Mouse (Mus musculus): ENCODE measurements around the gene Npw.
A peak's percentile ranks its signal among the peaks of the same experiment; 100 is the strongest.
"Not testable (repeated sequence)": the region's sequence is repeated elsewhere in the genome, so short reads cannot be mapped to it uniquely, and the experiment has no call there.

Gene Npw

DNA sequence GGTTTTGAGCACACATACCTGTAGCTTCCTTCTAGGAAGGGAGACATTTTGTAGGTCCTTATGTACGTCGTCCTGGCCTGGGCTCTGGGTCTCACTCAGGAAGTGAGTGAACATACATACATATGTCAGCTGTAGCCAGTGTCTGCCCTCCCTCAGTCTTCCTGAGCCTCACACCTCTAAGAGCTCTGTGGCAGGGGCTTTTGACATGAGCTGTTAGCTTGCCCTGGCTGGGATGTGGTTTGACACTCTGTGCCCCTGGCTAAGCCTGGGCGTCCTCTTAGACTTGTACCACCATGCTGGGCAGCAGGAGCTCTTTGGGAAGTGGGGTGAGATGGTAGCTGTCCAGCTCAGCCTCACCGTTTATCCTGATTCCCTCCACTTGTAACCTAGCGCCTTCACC, 13.1 kb upstream of the Npw start:
- DNase-seq (ENCODE audit: low spot score in 2 of 2): no peak

DNA sequence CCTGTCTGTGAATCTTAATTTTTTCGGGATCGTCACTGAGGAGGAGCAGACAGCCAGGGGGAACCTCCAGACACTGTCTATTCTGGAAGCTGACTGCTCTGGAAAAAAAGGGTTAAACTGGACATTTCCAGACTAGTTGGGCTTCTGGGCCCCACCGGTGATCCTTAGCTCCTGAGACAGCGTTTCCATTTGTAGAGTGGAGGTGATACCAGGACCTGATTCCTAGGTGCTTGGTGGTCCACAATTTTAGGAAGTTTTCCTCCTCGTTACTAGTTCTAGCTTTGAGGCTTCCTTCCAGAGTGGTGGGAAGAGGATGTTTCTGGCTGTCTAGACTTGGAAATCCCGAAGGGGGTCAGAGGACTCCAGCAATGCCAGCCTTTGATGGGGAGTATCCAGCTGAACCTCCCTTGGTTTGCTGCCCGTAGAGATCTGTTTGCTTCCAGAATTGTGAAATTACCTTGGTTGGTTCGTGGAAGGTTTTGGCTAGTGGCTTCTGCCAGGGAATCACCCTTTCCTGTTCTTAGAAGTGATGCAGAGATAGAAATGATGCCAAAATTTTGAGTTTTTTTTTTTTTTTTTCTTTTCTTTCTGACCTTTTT, 12.1 kb upstream of the Npw start:
- no peak for DNase-seq (ENCODE audit: low spot score in 2 of 2)

DNA sequence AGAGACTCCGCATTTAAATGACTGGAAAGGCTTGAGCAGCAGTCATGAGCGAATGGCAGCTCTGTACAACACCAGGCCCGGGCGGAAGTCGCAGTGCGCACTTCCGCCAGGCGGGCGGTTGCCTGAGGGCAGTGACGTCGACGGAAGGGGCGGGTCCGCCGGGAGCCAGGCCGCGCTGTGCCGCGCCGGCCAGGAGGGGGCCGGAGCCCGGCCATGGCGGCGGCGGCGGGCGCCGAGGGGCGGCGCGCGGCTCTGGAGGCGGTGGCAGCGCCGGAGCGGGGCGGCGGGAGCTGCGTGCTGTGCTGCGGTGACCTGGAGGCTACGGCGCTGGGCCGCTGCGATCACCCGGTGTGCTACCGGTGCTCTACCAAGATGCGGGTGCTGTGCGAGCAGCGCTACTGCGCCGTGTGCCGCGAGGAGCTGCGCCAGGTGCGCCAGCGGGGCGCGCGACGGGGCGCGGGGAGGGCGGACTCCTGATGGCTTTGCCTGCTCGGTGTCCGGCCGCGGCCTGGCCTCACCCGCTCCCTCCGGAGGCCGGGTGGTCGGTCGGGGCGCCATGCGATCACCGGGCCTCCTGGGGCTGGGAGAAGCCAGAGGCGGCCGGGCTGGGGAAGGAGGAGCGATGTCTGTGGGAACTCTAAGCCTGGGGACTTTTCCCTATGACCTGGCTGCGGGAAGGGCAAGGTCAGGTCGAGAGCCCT, 11.4 kb upstream of the Npw start, which contains the start of gene Zfp598:
Gene Zfp598 (plus strand): TSS at position 143 of the 701 bp plus-strand sequence.
- DNase-seq (ENCODE audit: low spot score in 2 of 2): peak; percentile 96 to 99

DNA sequence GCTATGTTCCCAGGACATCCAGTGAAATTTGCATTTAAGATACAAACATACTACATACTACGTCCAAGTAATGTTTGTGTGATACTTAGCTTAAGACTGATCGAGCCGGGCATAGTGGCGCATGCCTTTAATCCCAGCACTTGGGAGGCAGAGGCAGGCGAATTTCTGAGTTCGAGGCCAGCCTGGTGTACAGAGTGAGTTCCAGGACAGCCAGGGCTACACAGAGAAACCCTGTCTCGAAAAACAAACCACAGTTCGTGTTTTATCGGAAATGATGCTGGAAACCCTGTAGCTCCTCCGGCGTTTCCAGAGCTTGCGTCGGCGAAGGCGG, 10.9 kb upstream of the Npw start:
- not testable (repeated sequence) for DNase-seq (ENCODE audit: low spot score in 2 of 2)

DNA sequence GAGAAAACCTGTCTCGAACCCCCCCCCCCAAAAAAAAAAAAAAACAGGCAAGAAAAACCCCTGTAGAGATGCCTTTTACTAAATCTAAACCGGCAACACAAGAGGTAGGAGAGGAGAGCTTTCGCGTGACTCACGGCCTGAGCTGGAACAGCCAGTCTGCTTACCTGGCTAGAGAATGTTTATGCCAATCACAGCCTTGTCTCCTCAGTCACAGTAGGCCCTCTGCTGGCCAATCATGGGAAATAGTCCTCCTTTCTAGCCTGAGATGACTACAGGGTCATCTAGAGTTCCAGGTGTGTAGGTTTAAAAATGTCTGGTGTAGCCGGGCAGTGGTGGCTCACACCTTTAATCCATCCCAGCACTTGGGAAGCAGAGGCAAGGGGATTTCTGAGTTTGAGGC, 9.2 kb upstream of the Npw start:
- peak in 1 of 2 experiments; percentile 77 for DNase-seq (ENCODE audit: low spot score in 2 of 2)

DNA sequence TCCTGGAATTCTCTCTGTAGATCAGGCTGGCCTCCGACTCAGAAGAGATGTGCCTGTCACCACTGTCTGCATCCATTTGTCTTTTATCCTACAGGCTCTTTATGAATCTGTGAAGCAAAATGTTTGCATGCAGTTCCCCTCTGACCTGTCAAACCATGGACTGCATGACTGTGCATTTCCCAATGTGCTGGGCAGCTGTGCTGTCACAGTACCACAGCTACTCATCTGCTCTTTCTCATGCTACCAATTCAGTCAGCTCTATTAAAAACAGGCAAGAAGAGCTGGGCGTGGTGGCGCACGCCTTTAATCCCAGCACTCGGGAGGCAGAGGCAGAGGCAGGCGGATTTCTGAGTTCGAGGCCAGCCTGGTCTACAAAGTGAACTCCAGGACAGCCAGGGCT, 8.8 kb upstream of the Npw start:
- DNase-seq (ENCODE audit: low spot score in 2 of 2): not testable (repeated sequence)

DNA sequence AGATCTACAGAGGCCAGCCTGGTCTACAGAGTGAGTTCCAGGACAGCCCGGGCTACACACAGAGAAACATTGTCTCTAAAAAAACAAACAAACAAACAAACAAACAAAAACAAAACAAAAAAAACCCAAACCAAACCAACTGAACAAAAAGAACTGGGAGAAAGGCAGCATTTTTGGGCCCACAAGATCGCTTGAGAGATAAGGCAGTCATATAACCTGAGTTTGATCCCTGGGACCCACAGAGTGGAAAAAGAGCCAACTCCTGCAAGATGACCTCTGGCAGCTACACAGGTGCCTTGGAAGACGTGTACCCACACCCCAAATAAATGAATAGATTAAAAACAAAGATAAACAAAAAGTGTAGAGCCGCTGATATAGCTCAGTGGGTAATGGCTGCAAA, 3.3 kb downstream of the Npw start:
- no peak for DNase-seq (ENCODE audit: low spot score in 2 of 2)

DNA sequence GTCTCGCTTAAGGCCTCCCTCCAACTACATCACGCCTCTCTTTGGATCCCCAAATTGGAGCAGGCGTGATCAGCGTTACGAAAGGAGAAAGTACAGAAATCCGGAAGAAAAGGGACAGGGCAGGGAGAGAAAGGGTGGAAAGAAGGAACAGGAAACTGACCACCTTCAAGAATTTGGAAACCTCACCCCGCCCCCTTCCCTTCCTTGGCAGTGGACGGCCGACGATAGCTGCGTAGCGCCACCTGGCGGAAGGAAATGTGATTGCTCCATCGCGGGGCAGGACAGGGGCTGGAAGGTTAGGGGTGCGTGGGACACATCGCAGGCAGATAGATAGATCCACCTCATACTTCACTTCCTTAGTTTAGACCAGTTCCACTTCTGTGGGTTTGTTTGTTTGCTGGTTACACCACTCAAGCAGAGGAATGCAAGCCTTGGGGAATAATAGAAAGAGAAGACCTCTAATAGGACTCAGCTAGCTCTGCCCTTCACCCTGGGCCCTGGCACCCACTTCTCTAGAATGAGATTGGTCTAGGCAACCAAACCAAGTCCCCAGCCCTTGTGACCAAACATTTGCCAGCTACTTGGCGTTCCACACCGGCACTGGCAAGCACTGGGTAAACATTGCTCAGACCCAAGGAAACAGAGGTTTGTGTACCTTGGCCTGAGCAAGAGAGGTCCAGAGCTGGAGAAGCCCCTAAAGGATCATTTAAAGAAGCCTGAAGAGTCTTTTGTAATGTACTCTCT, 4.1 kb downstream of the Npw start:
- peak; percentile 63 to 83 for DNase-seq (ENCODE audit: low spot score in 2 of 2)

DNA sequence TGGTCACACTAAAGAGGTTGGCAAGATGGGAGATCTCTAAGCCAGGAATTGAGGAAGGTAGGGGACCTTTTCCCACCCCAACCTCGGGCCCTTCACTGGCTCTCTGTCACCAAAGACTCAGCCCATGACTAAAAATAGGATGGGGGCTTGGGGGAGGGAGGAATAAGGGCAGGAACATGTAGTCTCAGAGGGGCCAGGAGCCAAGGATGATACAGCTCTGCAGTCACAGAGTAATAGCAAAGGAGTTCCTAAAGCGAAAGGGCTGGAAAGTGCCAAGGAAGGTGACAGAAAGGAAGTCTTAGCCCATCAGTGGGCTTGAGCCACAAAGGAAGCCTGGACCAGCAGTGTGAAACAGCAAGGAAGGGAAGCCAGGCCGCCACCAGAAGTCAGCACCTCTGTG, 6.4 kb downstream of the Npw start:
- no peak for DNase-seq (ENCODE audit: low spot score in 2 of 2)

DNA sequence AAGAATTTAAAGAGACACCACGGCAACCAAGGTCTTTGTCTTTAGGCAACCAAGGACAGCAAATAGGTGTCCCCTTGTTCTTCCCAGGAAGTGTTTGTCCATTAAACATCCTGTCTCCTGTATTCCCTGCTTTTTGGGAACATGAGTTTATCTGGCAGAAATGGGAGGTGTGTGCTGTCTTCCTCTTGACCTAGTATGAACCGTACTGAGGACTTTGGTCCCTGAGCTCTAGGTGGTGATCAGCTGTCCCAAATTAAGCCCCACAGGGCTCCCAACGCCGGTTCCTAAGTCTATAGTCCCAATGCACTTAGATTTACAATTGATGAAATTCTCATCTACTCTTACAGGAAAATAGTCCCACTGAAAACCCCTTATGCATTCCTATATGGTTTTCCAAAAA, 7.5 kb downstream of the Npw start:
- no peak for DNase-seq (ENCODE audit: low spot score in 2 of 2)

DNA sequence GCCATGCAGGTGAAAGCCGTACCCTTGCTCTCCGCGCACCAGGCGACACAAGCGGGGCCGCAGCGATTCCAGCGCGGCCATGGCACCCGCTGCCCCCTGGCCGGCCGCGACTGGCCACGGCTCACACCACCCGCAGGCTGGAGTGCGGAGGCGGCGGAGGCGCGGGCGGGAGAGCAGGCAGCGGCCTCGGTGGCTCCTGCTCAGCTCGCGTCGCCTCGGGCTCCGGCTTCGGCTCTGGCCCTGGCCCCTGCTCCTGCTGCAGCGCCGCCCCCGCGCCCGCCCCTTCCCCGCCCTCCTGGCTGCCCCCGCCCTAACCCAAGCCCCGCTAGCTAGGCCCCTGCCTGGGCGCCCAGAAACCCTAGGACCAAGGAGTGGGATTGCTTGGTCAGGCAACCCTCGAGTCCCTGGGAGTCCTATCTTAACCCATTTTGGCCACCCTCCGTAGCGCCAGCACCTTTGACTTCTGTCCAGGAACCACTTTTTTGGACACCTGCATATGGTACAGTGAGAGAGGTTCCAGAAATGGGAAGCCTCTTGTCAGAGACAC, 8.1 kb downstream of the Npw start, which contains the start of gene Slc9a3r2:
Gene Slc9a3r2 (minus strand): TSS at position 258 of the 547 bp plus-strand sequence.
- DNase-seq (ENCODE audit: low spot score in 2 of 2): no peak

DNA sequence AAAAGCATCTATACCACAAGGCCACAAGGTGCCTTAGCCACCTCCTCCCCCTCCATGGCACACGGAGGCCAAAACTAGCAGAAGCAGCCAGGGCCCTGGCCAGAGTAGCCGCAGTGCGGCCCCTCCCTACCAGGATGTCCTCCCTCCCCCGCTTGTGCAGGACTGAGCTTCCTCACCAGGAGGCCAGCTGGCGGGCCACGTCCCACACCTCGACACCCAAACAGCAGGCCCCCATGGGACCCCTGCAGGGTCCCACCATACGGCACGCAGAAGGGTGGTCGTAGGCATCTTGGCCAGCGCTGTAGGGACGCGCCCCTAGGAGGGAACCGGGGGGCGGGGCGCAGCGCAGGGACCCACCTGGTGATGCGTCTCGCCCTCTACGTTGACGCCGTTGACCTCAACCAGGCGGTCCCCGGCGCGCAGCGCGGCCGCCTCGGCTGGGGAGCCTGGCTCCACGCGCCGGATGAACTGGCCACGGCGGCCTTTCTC, 8.6 kb downstream of the Npw start:
- no peak for DNase-seq (ENCODE audit: low spot score in 2 of 2)

DNA sequence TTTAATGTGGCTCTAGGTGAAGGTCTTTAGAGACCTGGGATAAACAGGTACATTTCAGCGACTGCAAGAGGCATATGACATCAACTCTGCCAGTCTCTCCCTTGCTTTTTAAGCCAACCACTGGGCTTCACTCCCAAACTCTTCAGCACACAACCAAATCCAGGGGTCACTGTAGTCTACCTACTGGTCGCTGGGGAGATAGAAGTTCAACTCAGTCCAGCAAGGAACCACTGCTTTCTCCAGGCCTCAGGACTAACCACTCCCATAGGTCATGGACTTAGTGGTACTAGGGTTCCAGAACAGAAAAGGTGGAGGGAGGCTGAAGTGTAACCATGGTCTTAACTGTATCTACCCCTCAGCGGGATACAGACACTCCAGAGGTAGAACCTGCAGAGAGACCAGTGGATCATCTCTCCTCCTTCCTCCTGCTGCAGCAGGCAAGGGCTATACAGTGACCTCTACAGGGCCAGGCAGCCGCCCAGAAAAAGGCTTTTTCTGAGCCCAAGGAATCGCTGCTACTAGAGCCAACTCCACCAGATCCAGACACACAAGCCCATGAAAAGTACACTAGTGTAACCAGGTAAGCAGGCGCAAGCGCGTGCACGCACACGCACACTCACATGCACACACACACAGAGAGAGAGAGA, 9.4 kb downstream of the Npw start:
- DNase-seq (ENCODE audit: low spot score in 2 of 2): no peak

DNA sequence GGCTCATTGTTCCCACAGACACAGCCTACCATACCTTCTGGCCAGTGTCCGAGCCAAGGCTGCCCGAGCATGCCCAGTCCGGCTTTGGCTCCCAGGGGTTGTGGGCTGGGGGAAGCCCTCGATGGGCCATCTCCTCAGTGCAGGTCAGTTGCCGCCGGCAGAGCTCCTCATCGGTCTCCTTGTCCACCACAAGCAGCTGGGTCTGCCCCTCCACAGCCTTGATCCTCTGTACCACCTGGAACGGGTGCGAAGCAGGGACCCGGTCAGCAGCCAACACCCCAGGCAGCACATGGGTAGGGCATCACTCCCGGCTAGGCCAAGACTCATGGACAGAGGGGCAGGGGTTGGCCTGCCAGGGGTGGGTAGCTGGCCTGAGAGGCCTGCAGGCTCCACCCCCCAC, 10.8 kb downstream of the Npw start:
- DNase-seq (ENCODE audit: low spot score in 2 of 2): no peak

DNA sequence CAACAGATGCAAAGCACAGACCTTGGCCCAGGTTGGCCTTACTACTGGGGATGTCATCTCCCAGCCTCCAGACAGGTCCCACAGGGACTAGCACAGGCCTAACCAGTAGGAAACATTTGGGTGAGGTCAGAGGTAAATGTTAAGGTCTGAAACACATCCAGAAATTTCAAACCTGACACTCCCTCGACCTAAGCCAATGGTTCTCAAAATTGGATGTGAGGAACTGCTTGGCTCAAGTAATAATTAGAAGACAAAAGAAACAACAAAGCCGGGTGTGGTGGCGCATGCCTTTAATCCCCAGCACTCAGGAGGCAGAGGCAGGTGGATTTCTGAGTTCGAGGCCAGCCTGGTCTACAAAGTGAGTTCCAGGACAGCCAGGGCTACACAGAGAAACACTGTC, 11.9 kb downstream of the Npw start:
- DNase-seq (ENCODE audit: low spot score in 2 of 2): no peak

DNA sequence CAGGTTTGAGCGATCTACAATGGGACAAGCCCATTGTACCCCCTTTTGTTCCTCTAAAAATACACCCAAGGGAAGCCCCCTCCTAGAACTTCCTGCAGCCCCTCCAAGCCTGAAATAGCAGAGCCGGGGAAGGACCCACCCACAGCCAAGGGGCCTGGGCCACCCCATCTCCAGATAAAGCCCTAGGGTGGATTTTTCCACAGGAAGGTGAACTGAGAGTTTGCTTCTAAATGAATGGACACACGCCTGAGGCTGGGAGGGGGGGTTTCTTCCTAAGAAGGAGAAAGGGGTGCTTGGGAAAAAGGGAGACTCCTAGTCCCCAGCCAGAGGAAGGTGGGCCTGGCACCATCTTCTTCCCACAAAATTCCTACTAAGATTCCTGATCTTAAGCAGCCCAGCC, 12.3 kb downstream of the Npw start:
- no peak for DNase-seq (ENCODE audit: low spot score in 2 of 2)

DNA sequence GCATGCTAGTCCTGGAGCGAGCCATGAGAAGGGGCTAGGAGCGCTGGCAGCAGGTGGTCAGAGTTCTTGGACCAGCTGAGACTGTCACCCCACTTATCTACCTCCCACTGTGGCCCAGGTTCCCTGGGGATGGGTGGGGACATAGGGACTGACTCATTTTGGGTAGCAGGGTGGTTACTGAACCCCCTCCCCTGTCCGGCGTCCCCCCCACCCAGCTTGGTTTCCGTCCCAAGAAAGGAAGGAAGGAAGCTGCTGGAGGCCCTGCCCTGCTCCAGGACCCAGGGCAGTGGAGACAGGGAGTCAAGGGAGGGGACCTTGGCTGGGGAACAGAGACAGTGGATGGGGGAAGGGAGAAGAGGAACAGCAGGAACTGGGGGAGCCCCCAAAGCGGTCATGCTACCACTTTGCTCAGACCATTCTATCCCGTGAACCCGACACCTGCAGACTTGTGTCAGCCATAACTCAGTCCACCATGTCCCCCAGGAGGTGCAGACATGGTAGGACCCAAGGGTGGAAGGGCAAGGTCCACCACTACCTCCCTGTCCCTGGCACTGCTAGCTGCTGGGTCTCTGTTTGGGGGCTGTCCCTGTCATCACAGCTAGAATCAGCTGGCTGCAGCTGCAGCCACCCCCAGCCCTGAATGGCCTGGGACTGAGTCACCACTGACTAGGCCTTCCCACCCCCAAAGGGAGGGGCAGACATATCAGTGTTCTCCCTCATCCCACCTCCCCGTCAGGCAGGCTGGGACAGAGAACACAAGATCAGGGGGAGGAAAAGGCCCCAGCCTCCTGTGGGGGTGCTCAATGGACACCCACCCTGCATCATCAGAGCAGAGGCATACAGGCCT, 13.2 kb downstream of the Npw start:
- no peak for DNase-seq (ENCODE audit: low spot score in 2 of 2)

DNA sequence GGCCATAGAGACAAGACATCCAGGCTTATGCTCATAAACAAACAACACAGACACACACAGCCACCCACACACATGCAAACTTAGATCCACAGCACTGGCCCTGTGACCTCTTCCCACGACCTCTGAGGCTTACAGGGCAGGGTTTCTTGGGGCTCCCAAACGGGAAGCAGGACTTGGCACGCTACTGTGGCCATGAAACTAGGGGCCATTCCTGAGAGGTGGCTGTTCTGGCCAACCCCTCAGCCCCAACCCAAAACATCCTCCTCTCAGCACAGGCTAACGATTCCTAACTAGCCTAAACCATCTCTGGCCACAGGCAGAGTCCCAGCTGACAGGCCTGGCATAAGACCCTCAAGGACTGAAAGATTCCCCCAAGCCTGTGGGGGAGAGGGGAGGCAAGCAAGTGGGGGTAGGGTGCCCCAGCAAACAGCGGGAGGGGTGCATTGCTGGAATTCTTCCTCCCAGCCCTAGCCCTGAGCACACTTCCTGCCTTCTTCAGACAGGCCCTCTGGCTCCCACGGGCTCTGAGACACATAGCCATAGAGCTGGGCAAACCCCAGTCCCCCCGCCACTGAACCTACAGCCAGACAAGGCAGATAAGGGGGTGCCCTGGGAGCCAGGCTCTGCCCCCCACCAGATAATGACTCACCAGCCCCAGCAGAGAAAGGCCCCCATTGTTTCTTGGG, 14.1 kb downstream of the Npw start:
- no peak for DNase-seq (ENCODE audit: low spot score in 2 of 2)

DNA sequence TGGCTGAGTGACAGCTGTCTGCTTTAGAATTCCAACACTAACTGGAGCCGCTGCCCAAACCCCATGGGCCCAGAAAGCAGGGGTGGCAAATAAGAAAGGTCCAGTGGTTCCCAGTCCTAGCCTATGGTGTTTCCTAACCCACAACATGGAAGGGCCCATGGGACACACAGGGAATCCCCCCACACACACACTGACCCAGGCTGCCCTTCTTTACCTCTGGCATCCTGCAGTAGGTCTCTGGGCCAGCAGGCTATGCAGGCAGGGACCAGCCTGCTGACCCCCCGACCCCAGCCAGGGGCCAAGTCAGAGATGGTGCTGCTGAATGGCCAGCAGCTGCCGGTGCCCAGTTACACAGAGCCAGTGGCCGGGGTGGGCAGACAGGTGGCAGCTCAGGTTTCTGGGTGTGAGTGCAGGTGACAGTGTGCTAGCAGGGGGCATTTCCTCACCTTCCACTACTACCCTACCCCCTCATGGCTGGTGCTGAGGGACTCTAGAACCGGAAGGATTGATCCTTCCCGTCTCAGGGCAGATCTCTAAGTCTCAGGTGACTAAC, 15.4 kb downstream of the Npw start:
- no peak for DNase-seq (ENCODE audit: low spot score in 2 of 2)

DNA sequence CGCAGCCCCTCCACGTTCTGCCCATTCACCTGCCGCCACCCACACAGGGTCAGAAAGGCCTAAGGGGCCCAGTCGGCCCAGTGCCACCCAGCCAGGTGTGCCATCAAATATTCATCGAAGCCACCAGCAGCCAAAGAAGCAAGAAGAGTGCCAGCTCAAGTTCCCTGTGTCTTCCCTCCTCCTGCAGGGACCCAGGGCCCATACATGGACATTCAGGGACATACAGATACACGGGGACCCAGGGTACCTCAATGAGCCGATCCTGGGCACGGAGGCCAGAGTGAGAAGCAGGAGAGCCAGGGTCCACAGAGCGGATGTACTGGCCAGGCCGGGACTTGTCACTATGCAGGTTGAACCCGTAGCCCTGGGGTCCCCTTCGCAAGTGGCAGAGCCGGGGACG, 16.3 kb downstream of the Npw start:
- no peak for DNase-seq (ENCODE audit: low spot score in 2 of 2)
